Mouse (Mus musculus) hindbrain, embryonic 12.5 days (tissue): Measurements from ENCODE around the gene Themis2. TPM values are rescaled to one million over a fixed set of nuclear protein-coding genes. Genes with fewer than 3 reads are reported as not detected.

Source experiments
- ATAC-seq: fragments of 200-750 bp; cut with Nextera tagmentation; 2 replicates; pipeline ENCODE4 v1.8.0; 2017; ENCODE audit warnings: moderate TSS enrichment; ENCODE audit not compliant: low FRiP score
- H3K27ac ChIP-seq: fragments of 300-500 bp; sonication (generic); 2 replicates; pipeline ENCODE4 v1.5.1; 2016; ENCODE audit warnings: mild to moderate bottlenecking
- H3K27me3 ChIP-seq: fragments of 300-500 bp; sonication (generic); 2 replicates; pipeline ENCODE4 v1.6.1; 2016; ENCODE audit warnings: mild to moderate bottlenecking
- H3K36me3 ChIP-seq: fragments of 300-500 bp; sonication (generic); 2 replicates; pipeline ENCODE4 v1.6.1; 2016; ENCODE audit warnings: mild to moderate bottlenecking
- H3K4me1 ChIP-seq: fragments of 300-500 bp; sonication (generic); 2 replicates; pipeline ENCODE4 v1.6.1; 2016
- H3K4me2 ChIP-seq: fragments of 300-500 bp; sonication (generic); replicated peaks from 2 replicates; pipeline ENCODE4 v1.6.1; 2016; ENCODE audit warnings: mild to moderate bottlenecking
- H3K4me3 ChIP-seq: fragments of 300-500 bp; sonication (generic); 2 replicates; pipeline ENCODE4 v1.5.1; 2016; ENCODE audit warnings: mild to moderate bottlenecking
- H3K9ac ChIP-seq: fragments of 300-500 bp; sonication (generic); 2 replicates; pipeline ENCODE4 v1.6.1; 2016; ENCODE audit warnings: mild to moderate bottlenecking, moderate library complexity
- H3K9me3 ChIP-seq: fragments of 300-500 bp; sonication (generic); replicated peaks from 2 replicates; pipeline ENCODE4 v1.6.1; 2016; ENCODE audit warnings: mild to moderate bottlenecking
- whole genome bisulfite sequencing: fragments of 180-500 bp; shearing (Covaris S2); methylation state at CpG from one replicate; pipeline ENCODE4 v1.1.7; 2016; 5-methylcytosine and 5-hydroxymethylcytosine counted together
- polyA plus RNA-seq: library from polyadenylated mRNA; unstranded; fragments of >200 nt; fragmentation: Nextera tagmentation; extraction: Ambion mirVana; gene quantifications from 2 replicates; pipeline ENCODE4 v1.2.1, GENCODE M21; 2016

Themis2 gene
- polyA plus RNA-seq, result 0.63 and 1.0 TPM in 2 replicates

- no peak for ATAC-seq
- Histone ChIP-seq H3K4me2 (peak within 1 kb of the TSS; percentile 55), H3K36me3 (no peaks in the 10 kb centered on the region), H3K4me1 (peaks cover 7% of the 10 kb centered on the region; the same call in 1 of the 2 replicates), H3K9ac (peak within 1 kb of the TSS; percentile 43; the same call in 1 of the 2 replicates), H3K27ac (no peak within 1 kb of the TSS), H3K27me3 (peaks cover 31% of the 10 kb centered on the region), H3K4me3 (peak within 1 kb of the TSS; percentile 24), H3K9me3 (no peaks in the 10 kb centered on the region)
- WGBS, result 2% methylated on average over 21 of the region's 21 CpGs
These were observed at the start of gene Themis2 for GRCm38 (mm10) chr4:132796196-132796886. Themis2 (minus strand) TSS chr4:132796387.

DNA sequence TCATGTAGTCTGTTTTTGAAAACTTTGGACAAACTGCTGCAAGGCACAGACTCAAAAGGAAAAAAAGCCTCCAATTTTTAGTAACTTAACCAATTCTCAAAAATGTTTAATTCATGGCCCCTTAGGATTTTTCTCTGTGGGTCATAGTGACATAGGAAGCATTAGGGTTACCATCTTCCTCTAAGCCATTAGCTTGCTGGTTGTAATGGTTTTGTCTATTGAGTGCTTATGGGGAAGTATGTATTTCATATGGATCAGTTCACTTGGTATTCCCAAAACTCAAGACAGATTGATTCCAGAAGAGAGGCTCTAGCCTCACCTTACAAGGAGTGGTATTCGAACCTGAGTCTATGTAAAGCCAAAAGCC, 47.5 kb upstream of the Themis2 start:
- peak overlapping the region; percentile 75 for H3K4me2 ChIP-seq
- ATAC-seq, result no peak
- no peaks in the 10 kb centered on the region for H3K27me3 ChIP-seq
- H3K9ac ChIP-seq, result peak overlapping the region; percentile 69; the same call in 1 of the 2 replicates
- peaks cover 28% of the 10 kb centered on the region for H3K36me3 ChIP-seq
- peak overlapping the region; percentile 83 for H3K4me3 ChIP-seq
- H3K4me1 ChIP-seq, result peaks cover 17% of the 10 kb centered on the region
- 79% methylated on average over 1 of the region's 1 CpGs for WGBS
- H3K9me3 ChIP-seq, result no peaks in the 10 kb centered on the region
- H3K27ac ChIP-seq, result peak overlapping the region; percentile 88

- Histone ChIP-seq H3K4me2 (peak within 1 kb of the TSS; percentile 75), H3K27me3 (no peaks in the 10 kb centered on the region), H3K36me3 (peaks cover 31% of the 10 kb centered on the region), H3K4me1 (peaks cover 17% of the 10 kb centered on the region), H3K4me3 (peak within 1 kb of the TSS; percentile 83), H3K27ac (peak within 1 kb of the TSS; percentile 88), H3K9me3 (no peaks in the 10 kb centered on the region), H3K9ac (peak within 1 kb of the TSS; percentile 93)
- WGBS, result 2% methylated on average over 40 of the region's 40 CpGs
- peak; percentile 99 for ATAC-seq
These were observed 47.0 kb upstream of the Themis2 start, which contains the start of gene Ppp1r8 for GRCm38 (mm10) chr4:132842970-132843704. Ppp1r8 (minus strand) TSS chr4:132843169.

GRCm38 (mm10) chr4:132842281-132842906, 46.2 kb upstream of the Themis2 start:
- under 1% methylated on average over 30 of the region's 30 CpGs for WGBS
- H3K9ac ChIP-seq, result peak overlapping the region; percentile 93
- peak overlapping the region; percentile 75 for H3K4me2 ChIP-seq
- no peaks in the 10 kb centered on the region for H3K27me3 ChIP-seq
- ATAC-seq, result peak; percentile 62
- H3K4me1 ChIP-seq, result peaks cover 17% of the 10 kb centered on the region
- H3K36me3 ChIP-seq, result peaks cover 32% of the 10 kb centered on the region
- H3K27ac ChIP-seq, result peak overlapping the region; percentile 69
- peak overlapping the region; percentile 83 for H3K4me3 ChIP-seq
- H3K9me3 ChIP-seq, result no peaks in the 10 kb centered on the region

DNA sequence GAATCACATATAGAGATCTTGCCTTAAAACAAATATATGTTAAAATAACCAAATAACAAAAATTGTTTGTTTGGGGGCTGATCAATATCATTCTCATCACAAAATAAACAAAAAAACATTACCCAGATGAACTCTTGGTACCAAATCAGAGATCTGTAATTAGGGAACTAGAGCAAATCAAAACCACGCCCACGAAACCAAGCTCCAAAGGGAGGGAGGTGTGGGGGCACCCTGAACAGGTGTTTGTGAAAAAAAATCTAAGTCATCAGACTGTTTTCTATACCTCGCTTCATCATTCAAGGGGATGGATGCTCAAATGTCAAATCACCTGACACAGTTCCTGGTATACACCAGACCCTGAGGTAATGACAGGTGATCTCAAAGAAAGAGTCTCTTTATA, 45.3 kb upstream of the Themis2 start:
- no peaks in the 10 kb centered on the region for H3K27me3 ChIP-seq
- H3K27ac ChIP-seq, result no peak overlapping the region
- no peak for ATAC-seq
- H3K9me3 ChIP-seq, result no peaks in the 10 kb centered on the region
- peaks cover 17% of the 10 kb centered on the region for H3K4me1 ChIP-seq
- peaks cover 41% of the 10 kb centered on the region for H3K36me3 ChIP-seq
- peak overlapping the region; percentile 93 for H3K9ac ChIP-seq
- 92% methylated on average over 3 of the region's 3 CpGs for WGBS
- peak overlapping the region; percentile 83 for H3K4me3 ChIP-seq
- peak overlapping the region; percentile 75 for H3K4me2 ChIP-seq

DNA sequence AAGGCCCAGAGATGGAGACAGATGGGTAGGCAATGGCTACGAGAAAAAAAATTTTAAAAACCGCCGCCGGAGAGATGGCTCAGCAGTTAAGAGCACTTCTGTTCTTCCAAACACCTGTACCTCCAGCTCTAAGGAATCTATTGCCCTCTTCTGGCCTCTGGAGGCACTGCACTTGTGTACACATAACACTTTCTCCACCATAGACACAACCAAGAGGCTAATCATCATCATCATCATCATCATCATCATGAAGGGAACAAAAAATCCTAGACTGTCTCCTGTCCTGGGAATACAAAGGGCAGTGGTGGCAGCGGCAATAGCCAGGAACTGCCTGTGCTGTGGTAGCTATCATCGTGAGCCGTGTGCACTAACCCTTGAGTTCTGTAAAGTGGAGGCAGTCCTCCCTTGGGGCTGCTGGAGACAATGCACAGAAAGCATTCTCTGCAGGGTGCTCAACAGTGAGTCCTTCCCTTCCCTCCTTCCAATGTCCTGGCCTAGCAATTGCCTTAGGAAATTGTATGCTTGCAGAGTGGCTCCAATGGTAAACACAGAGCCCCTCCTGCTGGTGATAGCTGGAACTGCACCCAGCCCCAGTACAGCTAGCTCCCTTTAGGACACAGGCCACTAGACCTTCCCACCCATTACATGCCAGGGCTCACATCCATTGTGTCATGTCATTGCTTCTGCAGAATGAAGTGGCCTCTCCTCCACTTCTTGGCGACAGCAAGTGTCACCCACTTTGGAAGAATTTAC, 27.6 kb upstream of the Themis2 start:
- Histone ChIP-seq H3K36me3 (peaks cover 50% of the 10 kb centered on the region), H3K4me1 (no peaks in the 10 kb centered on the region), H3K9me3 (peaks cover 16% of the 10 kb centered on the region), H3K4me3 (no peak overlapping the region), H3K27ac (no peak overlapping the region), H3K27me3 (no peaks in the 10 kb centered on the region), H3K4me2 (no peak overlapping the region), H3K9ac (no peak overlapping the region)
- 79% methylated on average over 8 of the region's 8 CpGs for WGBS
- ATAC-seq, result no peak

DNA sequence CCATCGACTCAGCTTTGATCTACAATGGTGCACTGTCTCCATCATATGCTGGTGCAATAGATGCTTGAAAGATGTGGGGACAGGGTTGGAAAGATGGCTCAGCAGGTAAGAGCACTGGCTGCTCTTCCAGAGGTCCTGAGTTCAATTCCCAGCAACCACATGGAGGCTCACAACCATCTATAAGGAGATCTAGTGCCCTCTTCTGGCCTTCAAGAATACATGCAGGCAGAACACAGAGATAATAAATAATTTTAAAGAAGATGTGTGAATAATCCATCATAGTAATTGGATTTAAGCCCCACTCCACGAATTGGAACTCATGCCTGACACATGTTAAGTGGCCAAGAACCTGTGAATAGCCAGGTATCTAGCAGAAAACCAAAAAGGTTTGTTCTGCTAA, 22.3 kb upstream of the Themis2 start:
- no peak for ATAC-seq
- Histone ChIP-seq H3K27me3 (no peaks in the 10 kb centered on the region), H3K4me1 (no peaks in the 10 kb centered on the region), H3K9me3 (peaks cover 16% of the 10 kb centered on the region), H3K36me3 (0 out of 2 replicates have a peak, but pooled peaks cover 2% of the 10 kb centered on the region), H3K4me3 (no peak overlapping the region), H3K27ac (no peak overlapping the region), H3K4me2 (no peak overlapping the region), H3K9ac (no peak overlapping the region)
- WGBS, result 54% methylated on average over 2 of the region's 2 CpGs

DNA sequence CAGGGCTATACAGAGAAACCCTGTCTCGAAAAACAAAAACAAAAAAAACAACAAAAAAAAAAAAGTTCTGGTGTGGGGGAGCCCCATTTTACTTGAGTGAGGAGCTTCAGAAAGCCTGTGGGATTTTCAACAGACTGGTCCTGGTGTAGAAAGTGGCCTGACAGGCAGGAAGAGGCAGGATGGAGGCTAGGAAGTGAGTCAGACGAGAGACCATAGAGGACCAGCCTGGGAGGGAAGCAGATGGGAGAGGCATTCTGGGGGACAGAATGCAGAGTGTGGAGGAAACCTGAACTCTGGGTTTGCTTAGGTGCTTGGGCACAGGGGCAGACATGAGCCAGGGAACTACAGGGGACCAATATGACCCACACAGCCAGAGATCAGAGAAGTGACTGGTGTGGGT, 20.7 kb upstream of the Themis2 start:
- H3K36me3 ChIP-seq, result 0 out of 2 replicates have a peak, but pooled peaks cover 2% of the 10 kb centered on the region
- no peaks in the 10 kb centered on the region for H3K4me1 ChIP-seq
- ATAC-seq, result no peak
- H3K4me3 ChIP-seq, result no peak overlapping the region
- no peaks in the 10 kb centered on the region for H3K27me3 ChIP-seq
- 66% methylated on average over 2 of the region's 2 CpGs for WGBS
- H3K9me3 ChIP-seq, result peaks cover 16% of the 10 kb centered on the region
- no peak overlapping the region for H3K27ac ChIP-seq
- H3K9ac ChIP-seq, result no peak overlapping the region
- no peak overlapping the region for H3K4me2 ChIP-seq

DNA sequence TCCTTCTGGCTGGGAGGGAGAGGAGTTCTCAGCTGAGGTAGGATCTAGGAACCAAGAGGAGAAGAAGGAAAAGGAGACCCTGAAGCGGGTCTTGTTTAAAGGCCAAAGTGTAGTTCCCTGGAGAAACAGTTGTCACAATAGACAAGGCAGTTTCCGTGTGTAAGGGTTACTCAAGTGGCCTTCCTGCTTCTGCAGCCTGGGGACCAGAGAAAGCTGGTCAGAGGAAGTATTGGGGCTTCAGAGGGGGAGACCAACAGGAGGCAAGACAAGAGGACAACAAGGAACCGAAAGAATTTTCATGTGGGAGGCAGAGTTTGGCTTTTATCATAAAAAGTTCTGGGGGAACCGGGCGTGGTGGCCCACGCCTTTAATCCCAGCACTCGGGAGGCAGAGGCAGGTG, 20.2 kb upstream of the Themis2 start:
- Histone ChIP-seq H3K4me3 (no peak overlapping the region), H3K36me3 (0 out of 2 replicates have a peak, but pooled peaks cover 2% of the 10 kb centered on the region), H3K27ac (no peak overlapping the region), H3K4me2 (no peak overlapping the region), H3K27me3 (no peaks in the 10 kb centered on the region), H3K9ac (no peak overlapping the region), H3K4me1 (no peaks in the 10 kb centered on the region), H3K9me3 (peaks cover 18% of the 10 kb centered on the region)
- ATAC-seq, result no peak
- 88% methylated on average over 7 of the region's 7 CpGs for WGBS

DNA sequence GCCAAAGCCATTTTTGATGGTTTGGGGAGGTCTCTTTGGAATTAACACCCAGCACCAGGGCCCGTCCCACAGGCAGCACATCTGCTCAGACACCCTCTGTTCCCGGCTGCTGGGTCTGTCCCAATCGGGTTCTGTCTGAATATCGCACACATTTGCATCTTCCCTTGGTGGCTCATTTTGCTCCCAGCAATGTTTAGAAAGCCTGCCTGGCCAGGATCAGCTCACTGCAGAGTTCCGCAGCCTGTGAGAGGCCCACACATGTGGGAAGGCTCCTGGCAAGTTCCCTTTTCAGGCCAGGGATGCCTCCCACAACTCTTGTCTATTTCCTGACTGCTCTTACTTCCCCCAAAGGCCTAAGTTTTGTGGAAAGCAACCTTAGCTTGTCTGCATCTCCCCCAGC, 13.4 kb upstream of the Themis2 start:
- no peak overlapping the region for H3K4me2 ChIP-seq
- 0 out of 2 replicates have a peak, but pooled peaks cover 3% of the 10 kb centered on the region for H3K9me3 ChIP-seq
- no peaks in the 10 kb centered on the region for H3K4me1 ChIP-seq
- no peak for ATAC-seq
- H3K27me3 ChIP-seq, result no peaks in the 10 kb centered on the region
- no peak overlapping the region for H3K4me3 ChIP-seq
- 85% methylated on average over 5 of the region's 5 CpGs for WGBS
- no peak overlapping the region for H3K9ac ChIP-seq
- no peaks in the 10 kb centered on the region for H3K36me3 ChIP-seq
- H3K27ac ChIP-seq, result no peak overlapping the region

GRCm38 (mm10) chr4:132807771-132808641, 11.8 kb upstream of the Themis2 start:
- H3K27ac ChIP-seq, result no peak overlapping the region
- H3K27me3 ChIP-seq, result no peaks in the 10 kb centered on the region
- H3K9ac ChIP-seq, result no peak overlapping the region
- 72% methylated on average over 5 of the region's 5 CpGs for WGBS
- no peak for ATAC-seq
- H3K9me3 ChIP-seq, result 0 out of 2 replicates have a peak, but pooled peaks cover 3% of the 10 kb centered on the region
- no peak overlapping the region for H3K4me2 ChIP-seq
- H3K4me3 ChIP-seq, result no peak overlapping the region
- H3K36me3 ChIP-seq, result no peaks in the 10 kb centered on the region
- H3K4me1 ChIP-seq, result no peaks in the 10 kb centered on the region
